Mouse (Mus musculus) limb, embryonic 13.5 days (tissue): ENCODE data around the gene Dchs2. TPM values are rescaled to one million over a fixed set of nuclear protein-coding genes. Genes with fewer than 3 reads are reported as not detected.
"Not testable (repeated sequence)": the region's sequence is repeated elsewhere in the genome, so short reads cannot be mapped to it uniquely, and the experiment has no call there.

Experiments
- ATAC-seq: fragments of 200-750 bp; cut with Nextera tagmentation; 2 replicates; pipeline ENCODE4 v1.8.0; 2017; ENCODE audit warnings: low read depth, moderate number of reproducible peaks, moderate TSS enrichment; ENCODE audit not compliant: low FRiP score
- H3K27ac ChIP-seq: fragments of 300-500 bp; sonication (generic); 2 replicates; pipeline ENCODE4 v1.5.1; 2015; ENCODE audit warnings: inconsistent platforms, mild to moderate bottlenecking, moderate library complexity
- H3K27me3 ChIP-seq: fragments of 300-500 bp; sonication (generic); 2 replicates; pipeline ENCODE4 v1.6.1; 2015; ENCODE audit warnings: mild to moderate bottlenecking, inconsistent platforms
- H3K36me3 ChIP-seq: fragments of 300-500 bp; sonication (generic); 2 replicates; pipeline ENCODE4 v1.6.1; 2015; ENCODE audit warnings: inconsistent platforms, mild to moderate bottlenecking, moderate library complexity
- H3K4me1 ChIP-seq: fragments of 300-500 bp; sonication (generic); 2 replicates; pipeline ENCODE4 v1.6.1; 2015; ENCODE audit warnings: inconsistent platforms
- H3K4me2 ChIP-seq: fragments of 300-500 bp; sonication (generic); replicated peaks from 2 replicates; pipeline ENCODE4 v1.6.1; 2015; ENCODE audit warnings: inconsistent platforms, mild to moderate bottlenecking, moderate library complexity
- H3K4me3 ChIP-seq: fragments of 300-500 bp; sonication (generic); 2 replicates; pipeline ENCODE4 v1.5.1; 2015; ENCODE audit warnings: moderate library complexity, mild to moderate bottlenecking, inconsistent platforms
- H3K9ac ChIP-seq: fragments of 300-500 bp; sonication (generic); 2 replicates; pipeline ENCODE4 v1.6.1; 2015; ENCODE audit warnings: mild to moderate bottlenecking, inconsistent platforms
- H3K9me3 ChIP-seq: fragments of 300-500 bp; sonication (generic); 2 replicates; pipeline ENCODE4 v1.6.1; 2016; ENCODE audit warnings: inconsistent platforms
- WGBS: fragments of 180-500 bp; shearing (Covaris S2); methylation state at CpG from one replicate; pipeline ENCODE4 v1.1.7; 2015; 5-methylcytosine and 5-hydroxymethylcytosine counted together
- polyA plus RNA-seq: library from polyadenylated mRNA; unstranded; fragments of >200 nt; fragmentation: Nextera tagmentation; extraction: Ambion mirVana; gene quantifications from 2 replicates; pipeline ENCODE4 v1.2.1, GENCODE M21; 2015

Gene Dchs2
- polyA plus RNA-seq, 1 experiment from 2014 or later, result 0.84 TPM

- ATAC-seq, H3K36me3 ChIP-seq, H3K9ac ChIP-seq, H3K4me3 ChIP-seq, H3K9me3 ChIP-seq, H3K27ac ChIP-seq, H3K4me2 ChIP-seq: not testable (repeated sequence)
- H3K4me1 ChIP-seq, result peaks cover 24% of the 10 kb centered on the region
- WGBS, result 96% methylated on average over 9 of the region's 9 CpGs
- H3K27me3 ChIP-seq, result peaks cover 57% of the 10 kb centered on the region
Observed at GRCm38 (mm10) chr3:83123945-83124344, 3.8 kb upstream of the Dchs2 start.

- Histone ChIP-seq H3K9me3 (no peaks in the 10 kb centered on the region), H3K27me3 (peaks cover 77% of the 10 kb centered on the region), H3K27ac (no peak overlapping the region), H3K4me2 (peak overlapping the region; percentile 97), H3K4me1 (peaks cover 31% of the 10 kb centered on the region), H3K4me3 (peak overlapping the region; percentile 55), H3K9ac (peak overlapping the region; percentile 65), H3K36me3 (no peaks in the 10 kb centered on the region)
- WGBS, result under 1% methylated on average over 25 of the region's 37 CpGs
- ATAC-seq, result peak; percentile 83
Observed at GRCm38 (mm10) chr3:83127088-83127725, 541 bp upstream of the Dchs2 start.

GRCm38 (mm10) chr3:83128449-83128922 is 738 bp downstream of the Dchs2 start:
- Histone ChIP-seq H3K36me3 (no peaks in the 10 kb centered on the region), H3K27ac (no peak overlapping the region), H3K4me1 (peaks cover 31% of the 10 kb centered on the region), H3K27me3 (peaks cover 88% of the 10 kb centered on the region), H3K9ac (peak overlapping the region; percentile 65), H3K9me3 (no peaks in the 10 kb centered on the region), H3K4me3 (peak overlapping the region; percentile 55), H3K4me2 (peak overlapping the region; percentile 97)
- WGBS, result under 1% methylated on average over 43 of the region's 43 CpGs
- peak; percentile 6; the same call in 1 of the 2 replicates for ATAC-seq

GRCm38 (mm10) chr3:83129151-83129550 is 1.4 kb downstream of the Dchs2 start:
- Histone ChIP-seq H3K4me2 (peak overlapping the region; percentile 97), H3K4me1 (peaks cover 31% of the 10 kb centered on the region), H3K9me3 (no peaks in the 10 kb centered on the region), H3K36me3 (no peaks in the 10 kb centered on the region), H3K27ac (no peak overlapping the region), H3K27me3 (peaks cover 85% of the 10 kb centered on the region), H3K4me3 (peak overlapping the region; percentile 55), H3K9ac (peak overlapping the region; percentile 65)
- no peak for ATAC-seq
- 4% methylated on average over 22 of the region's 22 CpGs for WGBS

- no peaks in the 10 kb centered on the region for H3K4me1 ChIP-seq
- ATAC-seq, result no peak
- H3K9me3 ChIP-seq, result no peaks in the 10 kb centered on the region
- H3K9ac ChIP-seq, result no peak overlapping the region
- no peak overlapping the region for H3K27ac ChIP-seq
- no peak overlapping the region; the same call in 1 of the 2 replicates for H3K4me2 ChIP-seq
- H3K36me3 ChIP-seq, result no peaks in the 10 kb centered on the region
- 50% methylated on average over 7 of the region's 7 CpGs for WGBS
- H3K27me3 ChIP-seq, result peaks cover 17% of the 10 kb centered on the region
- H3K4me3 ChIP-seq, result no peak overlapping the region
Observed at GRCm38 (mm10) chr3:83136413-83136812, 8.7 kb downstream of the Dchs2 start.

- Histone ChIP-seq H3K4me3 (no peak overlapping the region), H3K4me1 (no peaks in the 10 kb centered on the region), H3K36me3 (no peaks in the 10 kb centered on the region), H3K9me3 (no peaks in the 10 kb centered on the region), H3K9ac (no peak overlapping the region), H3K27ac (no peak overlapping the region), H3K27me3 (no peaks in the 10 kb centered on the region; the same call in 1 of the 2 replicates), H3K4me2 (no peak overlapping the region)
- WGBS, result 87% methylated on average over 2 of the region's 2 CpGs
- no peak for ATAC-seq
Observed at GRCm38 (mm10) chr3:83138820-83139219, 11.1 kb downstream of the Dchs2 start.

- no peak overlapping the region for H3K27ac ChIP-seq
- no peak overlapping the region for H3K4me3 ChIP-seq
- H3K36me3 ChIP-seq, result no peaks in the 10 kb centered on the region
- H3K27me3 ChIP-seq, result no peaks in the 10 kb centered on the region; the same call in 1 of the 2 replicates
- WGBS, result 62% methylated on average over 3 of the region's 3 CpGs
- no peaks in the 10 kb centered on the region for H3K9me3 ChIP-seq
- H3K9ac ChIP-seq, result no peak overlapping the region
- ATAC-seq, result no peak
- H3K4me2 ChIP-seq, result no peak overlapping the region
- H3K4me1 ChIP-seq, result no peaks in the 10 kb centered on the region
Observed at GRCm38 (mm10) chr3:83145610-83146009, 17.9 kb downstream of the Dchs2 start.

- WGBS, result 76% methylated on average over 6 of the region's 6 CpGs
- Histone ChIP-seq H3K9ac (no peak overlapping the region), H3K4me1 (no peaks in the 10 kb centered on the region), H3K4me3 (no peak overlapping the region), H3K9me3 (no peaks in the 10 kb centered on the region), H3K36me3 (no peaks in the 10 kb centered on the region), H3K4me2 (no peak overlapping the region), H3K27me3 (no peaks in the 10 kb centered on the region), H3K27ac (no peak overlapping the region)
- ATAC-seq, result no peak
Observed at GRCm38 (mm10) chr3:83147273-83148054, 19.7 kb downstream of the Dchs2 start.

GRCm38 (mm10) chr3:83148055-83148447 is 20.3 kb downstream of the Dchs2 start:
- H3K27me3 ChIP-seq, result no peaks in the 10 kb centered on the region
- no peak for ATAC-seq
- no peak overlapping the region for H3K4me3 ChIP-seq
- no peaks in the 10 kb centered on the region for H3K4me1 ChIP-seq
- H3K27ac ChIP-seq, result no peak overlapping the region
- WGBS, result 58% methylated on average over 4 of the region's 4 CpGs
- H3K9me3 ChIP-seq, result no peaks in the 10 kb centered on the region
- H3K9ac ChIP-seq, result no peak overlapping the region
- H3K4me2 ChIP-seq, result no peak overlapping the region
- H3K36me3 ChIP-seq, result no peaks in the 10 kb centered on the region

GRCm38 (mm10) chr3:83148508-83148907 is 20.8 kb downstream of the Dchs2 start:
- H3K4me1 ChIP-seq, result no peaks in the 10 kb centered on the region
- 55% methylated on average over 3 of the region's 3 CpGs for WGBS
- no peak overlapping the region for H3K4me3 ChIP-seq
- no peak overlapping the region for H3K4me2 ChIP-seq
- no peaks in the 10 kb centered on the region for H3K27me3 ChIP-seq
- H3K36me3 ChIP-seq, result no peaks in the 10 kb centered on the region
- H3K9ac ChIP-seq, result no peak overlapping the region
- no peak overlapping the region for H3K27ac ChIP-seq
- H3K9me3 ChIP-seq, result no peaks in the 10 kb centered on the region
- no peak for ATAC-seq

GRCm38 (mm10) chr3:83155600-83155999 is 27.9 kb downstream of the Dchs2 start:
- Histone ChIP-seq H3K27ac (no peak overlapping the region), H3K9me3 (no peaks in the 10 kb centered on the region), H3K9ac (no peak overlapping the region), H3K4me1 (peaks cover 10% of the 10 kb centered on the region), H3K4me2 (no peak overlapping the region), H3K36me3 (no peaks in the 10 kb centered on the region), H3K4me3 (no peak overlapping the region), H3K27me3 (no peaks in the 10 kb centered on the region)
- WGBS, result 48% methylated on average over 4 of the region's 4 CpGs
- no peak for ATAC-seq

- no peak overlapping the region for H3K9ac ChIP-seq
- no peaks in the 10 kb centered on the region for H3K9me3 ChIP-seq
- H3K27me3 ChIP-seq, result no peaks in the 10 kb centered on the region
- H3K27ac ChIP-seq, result no peak overlapping the region
- WGBS, result 62% methylated on average over 4 of the region's 4 CpGs
- no peak for ATAC-seq
- H3K4me3 ChIP-seq, result no peak overlapping the region
- H3K4me1 ChIP-seq, result peaks cover 10% of the 10 kb centered on the region
- no peaks in the 10 kb centered on the region for H3K36me3 ChIP-seq
- H3K4me2 ChIP-seq, result no peak overlapping the region
Observed at GRCm38 (mm10) chr3:83156165-83156564, 28.4 kb downstream of the Dchs2 start.
